Mouse (Mus musculus): ENCODE data around the gene Tifa.

Gene Tifa

GRCm38 (mm10) chr3:127868046-127868758 is 78.6 kb downstream of the Tifa start:
- no peak for DNase-seq (ENCODE audit: low spot score)

- no peak for DNase-seq (ENCODE audit: low spot score)
These were observed 79.3 kb downstream of the Tifa start for GRCm38 (mm10) chr3:127868880-127869279.

- no peak for DNase-seq (ENCODE audit: low spot score)
These were observed 82.0 kb downstream of the Tifa start for GRCm38 (mm10) chr3:127871575-127871974.

GRCm38 (mm10) chr3:127874254-127874883 is 84.8 kb downstream of the Tifa start:
- no peak for DNase-seq (ENCODE audit: low spot score)

- no peak for DNase-seq (ENCODE audit: low spot score)
These were observed 85.5 kb downstream of the Tifa start for GRCm38 (mm10) chr3:127875059-127875458.

- DNase-seq (ENCODE audit: low spot score) = no peak
These were observed 85.9 kb downstream of the Tifa start for GRCm38 (mm10) chr3:127875509-127875908.

- no peak for DNase-seq (ENCODE audit: low spot score)
These were observed 90.4 kb downstream of the Tifa start for GRCm38 (mm10) chr3:127879968-127880367.

GRCm38 (mm10) chr3:127881684-127882083 is 92.1 kb downstream of the Tifa start:
- DNase-seq (ENCODE audit: low spot score) = no peak

Data from ovary, postnatal 14 days (tissue).